Mouse (Mus musculus): ENCODE data around the gene Whrn.
A peak's percentile ranks its signal among the peaks of the same experiment; 100 is the strongest.

Gene Whrn

GRCm38 (mm10) chr4:63495915-63496278 is at the start of gene Whrn:
Gene Whrn (minus strand): TSS chr4:63495991.
- peak; percentile 86 for DNase-seq (ENCODE audit: low read depth)

DNA sequence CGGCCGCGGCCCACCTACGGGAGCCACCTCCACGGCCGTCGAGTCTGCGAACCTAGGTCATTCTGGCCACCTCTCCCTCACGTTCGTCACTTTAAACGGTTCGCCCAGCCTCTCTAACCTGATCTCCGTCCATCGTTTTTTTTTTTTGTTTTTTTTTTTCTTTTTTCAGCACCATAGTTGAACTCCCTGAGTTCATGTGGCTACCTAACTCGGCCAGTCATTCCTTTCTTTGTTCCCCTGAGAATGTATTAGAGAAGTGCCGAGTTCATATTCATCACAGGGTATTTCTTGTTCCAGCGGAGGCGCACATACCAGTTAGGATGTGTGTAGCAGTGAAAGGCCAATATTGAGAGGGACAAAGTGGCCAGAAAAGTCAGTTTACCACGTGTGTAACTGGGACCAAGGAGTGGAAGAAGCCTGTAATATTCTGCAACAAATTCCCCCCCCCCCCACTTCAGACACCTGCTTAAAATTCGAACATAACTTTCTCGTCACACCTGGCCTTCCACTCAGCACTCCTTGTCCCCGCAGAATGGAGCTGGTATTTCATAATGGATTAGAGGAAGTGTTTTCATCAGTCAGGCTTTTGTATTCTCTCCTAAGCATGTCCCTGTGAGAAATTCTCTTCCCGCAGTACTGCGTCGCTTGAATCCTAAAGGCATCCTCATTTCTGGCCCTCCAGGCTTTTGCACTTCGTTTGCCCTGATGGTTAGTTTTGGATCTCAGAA is 49.6 kb upstream of the Whrn start:
- no peak for DNase-seq (ENCODE audit: low read depth)

DNA sequence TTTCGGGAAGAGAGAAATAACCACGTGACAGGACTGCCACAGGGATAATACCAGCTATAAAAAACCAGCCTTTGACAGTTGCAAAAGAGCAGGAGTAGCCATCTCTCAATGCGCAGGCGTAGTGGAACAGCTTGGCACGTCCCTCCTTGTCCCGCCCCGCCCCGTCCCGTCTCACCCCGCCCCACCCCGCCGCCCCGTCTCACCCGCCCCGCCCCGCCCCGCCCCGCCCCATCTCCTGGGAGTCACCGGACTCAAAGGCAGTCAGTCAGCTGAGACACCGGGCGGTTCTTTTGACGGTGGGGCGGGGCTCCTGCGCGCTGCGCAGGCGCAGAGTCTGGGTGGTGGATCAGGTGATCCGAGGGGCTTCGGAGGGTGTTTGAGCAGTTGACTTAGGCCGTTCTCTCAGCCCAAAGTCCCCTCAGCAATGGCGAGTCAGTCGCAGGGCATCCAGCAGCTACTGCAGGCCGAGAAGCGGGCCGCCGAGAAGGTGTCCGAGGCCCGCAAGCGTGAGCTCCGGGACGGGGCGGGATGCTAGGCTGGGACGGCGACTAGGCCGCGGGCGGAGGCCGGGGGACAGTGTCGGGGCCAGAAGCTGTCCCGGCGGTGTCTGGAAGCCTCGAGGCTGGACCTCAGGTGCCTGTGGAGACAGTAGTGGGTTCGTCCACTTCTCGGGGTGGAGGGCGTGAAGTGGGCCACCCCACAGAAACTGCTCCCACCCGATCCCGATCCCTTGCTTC is 48.9 kb upstream of the Whrn start, which contains the start of gene Atp6v1g1:
Gene Atp6v1g1, plus strand, starts transcription at position 279 of the 737 bp plus-strand sequence.
- DNase-seq (ENCODE audit: low read depth), result peak; percentile 95

DNA sequence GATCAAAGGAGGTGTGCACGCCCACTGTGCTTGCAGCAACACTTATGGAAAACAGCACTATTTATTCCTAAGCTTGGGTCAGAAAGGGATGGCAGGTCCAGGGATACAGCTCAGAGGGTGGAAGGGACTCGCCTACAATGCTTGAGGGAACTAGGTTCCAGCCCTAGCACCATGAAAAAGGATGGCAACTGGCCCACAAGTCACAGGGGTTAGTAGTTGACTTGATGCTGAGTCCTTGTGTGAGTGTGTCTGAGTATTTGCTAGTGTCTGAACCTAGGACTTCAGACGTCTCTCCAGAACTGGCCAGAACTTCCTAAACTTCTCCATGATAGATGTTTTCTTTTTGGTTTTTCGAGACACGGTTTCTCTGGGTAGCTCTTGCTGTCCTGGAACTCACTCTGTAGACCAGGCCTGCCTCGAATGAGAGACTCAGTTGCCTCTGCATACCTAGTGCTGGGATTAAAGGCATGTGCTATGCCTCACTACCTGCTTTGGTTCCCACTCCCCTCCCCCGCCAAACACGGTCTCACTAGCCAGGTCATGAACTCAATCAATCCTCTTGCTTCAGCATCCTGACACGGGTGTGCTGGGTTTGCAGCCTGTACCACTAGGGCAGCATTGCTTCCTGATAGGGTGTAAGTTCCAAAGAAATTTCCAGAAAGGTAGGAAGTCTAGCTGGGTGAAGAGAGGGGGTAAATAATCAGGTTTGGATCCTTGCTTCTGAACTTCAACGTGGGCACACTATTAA is 48.1 kb upstream of the Whrn start:
- DNase-seq (ENCODE audit: low read depth), result no peak

GRCm38 (mm10) chr4:63542209-63542608 is 46.4 kb upstream of the Whrn start:
- no peak for DNase-seq (ENCODE audit: low read depth)

DNA sequence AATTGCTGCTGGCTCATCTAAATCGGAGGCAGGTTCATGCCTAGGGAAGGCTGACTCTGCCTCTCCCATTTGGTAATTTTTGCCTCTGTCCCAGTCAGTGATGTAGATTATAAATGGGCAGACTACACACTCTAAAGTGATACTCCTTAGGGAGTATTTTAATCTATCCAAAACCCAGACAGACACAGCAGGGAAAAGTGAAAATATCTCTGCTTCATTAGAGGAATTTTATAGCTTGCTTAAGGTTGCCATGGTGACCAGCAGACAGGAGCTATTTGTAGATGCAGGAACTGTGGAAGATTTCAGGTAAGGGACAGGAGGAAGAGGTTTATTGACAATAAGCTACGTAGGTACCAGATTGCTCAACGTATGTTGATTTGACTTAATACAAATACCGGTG is 41.8 kb upstream of the Whrn start:
- DNase-seq (ENCODE audit: low read depth), result no peak

DNA sequence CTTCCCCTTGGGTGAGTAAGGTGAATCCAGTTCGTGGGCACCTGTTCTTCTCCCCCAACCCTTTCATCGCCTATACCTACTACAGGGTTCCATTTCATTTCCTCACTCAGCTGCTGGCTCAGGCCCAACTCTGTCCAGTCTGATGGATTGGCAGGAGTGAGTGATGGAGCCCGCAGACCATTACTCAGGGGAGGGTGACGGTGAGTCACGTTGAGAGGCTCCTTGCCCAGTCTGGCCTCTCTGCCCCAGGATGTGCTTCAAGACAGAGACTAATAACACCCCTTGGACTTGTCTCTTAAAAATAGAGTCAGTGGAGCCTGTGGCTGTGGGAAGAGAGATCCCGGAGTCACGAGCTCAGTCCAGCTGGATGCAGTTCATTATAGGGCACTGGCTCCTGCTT is 34.6 kb upstream of the Whrn start:
- no peak for DNase-seq (ENCODE audit: low read depth)

DNA sequence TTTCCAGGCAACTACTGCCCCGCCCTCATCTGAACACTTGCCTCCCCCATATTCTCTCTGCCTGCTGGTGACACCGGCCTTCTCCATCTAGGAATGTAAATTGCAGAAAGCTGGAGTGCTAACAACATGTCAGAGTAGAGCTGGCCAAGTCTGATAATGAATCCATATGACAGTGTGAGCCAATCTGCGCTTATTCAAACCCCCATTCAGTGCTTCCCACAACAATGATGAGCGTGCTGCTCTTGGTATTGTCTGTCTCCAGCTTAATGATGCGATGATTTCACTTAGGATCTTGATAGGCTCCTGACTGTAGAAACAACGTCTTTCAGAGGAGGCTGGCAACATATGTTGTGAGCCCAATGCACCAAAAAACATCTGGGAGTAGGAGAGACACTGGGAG is 33.2 kb upstream of the Whrn start:
- no peak for DNase-seq (ENCODE audit: low read depth)

- no peak for DNase-seq (ENCODE audit: low read depth)
Observed at GRCm38 (mm10) chr4:63525514-63525913, 29.7 kb upstream of the Whrn start.

DNA sequence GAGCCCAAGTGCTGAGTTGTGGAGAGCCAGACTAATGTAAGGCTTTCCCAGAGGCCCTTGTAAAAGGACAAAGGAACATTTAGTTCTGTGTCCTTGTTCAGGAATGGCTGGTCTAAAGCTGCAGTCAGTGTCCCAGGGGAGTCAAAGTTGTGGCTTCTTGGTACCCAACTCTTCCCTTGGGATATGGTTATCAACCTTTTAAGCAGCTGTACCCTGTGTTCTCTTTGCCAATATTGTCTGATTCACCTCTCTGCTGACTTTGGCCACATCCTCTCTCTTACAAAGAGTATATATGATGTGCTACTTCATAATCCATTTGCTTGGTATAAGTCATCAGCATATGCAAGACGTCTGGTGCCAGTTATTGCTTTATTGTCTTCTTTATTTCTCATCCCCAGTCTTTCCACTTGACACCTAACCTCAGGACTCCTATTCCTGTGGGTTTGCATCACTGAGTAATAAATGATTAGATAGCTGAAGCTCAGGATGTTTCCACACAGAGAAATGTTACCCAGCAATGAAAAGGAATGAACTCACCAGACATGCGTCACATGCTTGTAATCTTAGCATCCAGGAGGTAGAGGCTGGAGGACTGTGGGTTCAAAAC is 26.1 kb upstream of the Whrn start:
- no peak for DNase-seq (ENCODE audit: low read depth)

DNA sequence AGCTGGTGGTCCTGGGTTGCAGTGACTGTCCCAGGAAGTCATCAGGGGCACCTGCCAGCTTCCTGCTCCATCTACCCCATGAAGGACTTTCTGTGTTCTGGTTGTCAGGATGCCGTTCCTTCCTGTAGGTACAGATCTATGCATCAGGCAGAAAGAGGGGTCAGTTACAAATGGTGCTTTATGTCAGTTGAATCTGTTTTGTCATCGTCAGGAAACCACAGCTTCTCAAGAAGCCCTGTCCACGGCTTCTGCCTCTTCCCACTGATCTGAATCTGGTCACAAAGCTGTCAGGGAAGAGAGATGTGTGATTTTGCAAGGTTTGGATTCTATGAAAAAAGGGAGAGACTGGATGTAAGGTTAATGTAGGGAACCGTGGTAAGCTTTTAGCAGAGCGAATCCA is 19.2 kb upstream of the Whrn start:
- no peak for DNase-seq (ENCODE audit: low read depth)

DNA sequence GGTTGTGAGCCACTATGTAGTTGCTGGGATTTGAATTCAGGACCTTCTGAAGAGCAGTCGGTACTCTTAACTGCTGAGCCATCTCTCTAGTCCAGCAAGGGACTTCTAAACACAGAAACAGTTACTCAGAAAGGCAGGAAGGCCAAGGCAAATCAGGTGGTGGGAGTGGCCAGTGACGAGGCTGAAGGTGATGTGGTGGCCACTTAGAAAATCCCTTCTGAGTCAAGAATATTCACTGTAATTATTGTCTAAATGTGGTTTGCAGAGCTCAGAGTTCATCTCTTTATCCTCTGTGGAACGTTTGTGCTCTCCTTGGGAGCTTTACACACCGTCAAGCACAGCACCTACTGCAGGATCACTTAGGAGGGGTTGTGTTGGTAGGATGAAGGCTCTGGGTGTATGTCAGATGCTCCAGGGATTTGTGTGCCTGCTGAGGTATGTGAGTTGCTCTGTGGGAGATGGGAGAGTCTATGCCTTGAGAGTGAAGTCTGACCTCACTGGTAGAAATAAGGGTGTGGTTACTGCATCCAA is 18.7 kb upstream of the Whrn start:
- DNase-seq (ENCODE audit: low read depth), result no peak

- no peak for DNase-seq (ENCODE audit: low read depth)
Observed at GRCm38 (mm10) chr4:63512921-63513320, 17.1 kb upstream of the Whrn start.

- DNase-seq (ENCODE audit: low read depth), result peak; percentile 89
Observed at GRCm38 (mm10) chr4:63508232-63508631, 12.4 kb upstream of the Whrn start.

DNA sequence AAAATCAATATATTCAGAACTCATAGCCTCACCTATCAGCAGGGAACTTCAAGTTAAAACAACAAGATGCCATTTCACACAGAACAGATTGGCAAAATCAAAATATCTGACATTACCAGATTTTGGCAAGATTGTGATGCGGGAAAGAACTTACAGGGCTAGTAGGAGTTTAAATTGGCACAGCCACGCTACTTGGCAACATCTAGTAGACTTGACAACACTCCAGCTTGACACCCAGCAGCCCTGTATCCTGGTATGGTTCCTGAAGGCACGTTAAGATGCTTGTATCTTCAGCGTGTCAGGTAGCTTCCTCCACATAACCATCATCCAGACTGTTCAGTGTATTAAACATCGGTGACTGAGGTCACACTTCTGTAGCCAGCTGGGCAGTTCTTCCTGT is 11.7 kb upstream of the Whrn start:
- DNase-seq (ENCODE audit: low read depth), result no peak

DNA sequence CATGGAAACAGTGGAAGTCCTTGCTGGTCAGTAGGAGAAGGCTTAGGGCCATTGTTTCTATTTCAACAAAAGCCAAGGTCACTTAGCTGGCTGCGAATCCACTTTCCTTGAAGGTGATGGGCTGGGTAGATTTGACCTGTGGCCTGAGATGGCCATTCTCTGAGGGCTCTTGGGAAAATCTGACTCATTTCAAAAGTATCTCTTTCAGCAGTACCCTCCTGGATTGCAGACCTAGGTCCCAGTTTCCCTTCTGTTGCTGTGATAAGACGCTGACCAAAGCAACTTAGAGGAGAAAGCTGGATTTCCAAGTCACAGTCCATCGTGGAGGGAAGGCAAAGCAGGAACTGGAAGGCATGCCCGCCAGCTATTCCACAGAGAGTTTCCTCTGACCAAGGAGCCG is 8.2 kb upstream of the Whrn start:
- no peak for DNase-seq (ENCODE audit: low read depth)

- DNase-seq (ENCODE audit: low read depth), result no peak
Observed at GRCm38 (mm10) chr4:63501050-63501449, 5.3 kb upstream of the Whrn start.

GRCm38 (mm10) chr4:63498346-63498745 is 2.6 kb upstream of the Whrn start:
- peak; percentile 50 for DNase-seq (ENCODE audit: low read depth)

DNA sequence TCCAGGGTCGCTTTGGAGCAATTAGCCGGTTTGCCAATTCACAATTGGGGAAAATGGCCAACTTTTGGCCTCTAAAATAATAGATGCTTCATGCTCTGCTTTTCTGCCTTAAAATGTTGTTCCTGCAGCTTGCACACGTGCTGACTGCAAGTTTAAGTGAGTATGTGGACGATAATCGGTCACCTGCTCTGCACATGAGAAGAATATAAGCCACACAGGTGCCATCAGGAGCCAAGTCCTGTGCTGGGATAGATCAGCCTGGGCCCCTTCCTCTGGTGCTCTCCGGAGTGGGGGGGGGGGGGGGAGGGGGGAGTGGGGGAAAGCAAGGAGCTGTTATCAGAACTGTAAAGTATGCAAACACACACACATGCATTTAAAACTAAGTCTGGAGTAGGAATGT is 521 bp upstream of the Whrn start:
- no peak for DNase-seq (ENCODE audit: low read depth)

DNA sequence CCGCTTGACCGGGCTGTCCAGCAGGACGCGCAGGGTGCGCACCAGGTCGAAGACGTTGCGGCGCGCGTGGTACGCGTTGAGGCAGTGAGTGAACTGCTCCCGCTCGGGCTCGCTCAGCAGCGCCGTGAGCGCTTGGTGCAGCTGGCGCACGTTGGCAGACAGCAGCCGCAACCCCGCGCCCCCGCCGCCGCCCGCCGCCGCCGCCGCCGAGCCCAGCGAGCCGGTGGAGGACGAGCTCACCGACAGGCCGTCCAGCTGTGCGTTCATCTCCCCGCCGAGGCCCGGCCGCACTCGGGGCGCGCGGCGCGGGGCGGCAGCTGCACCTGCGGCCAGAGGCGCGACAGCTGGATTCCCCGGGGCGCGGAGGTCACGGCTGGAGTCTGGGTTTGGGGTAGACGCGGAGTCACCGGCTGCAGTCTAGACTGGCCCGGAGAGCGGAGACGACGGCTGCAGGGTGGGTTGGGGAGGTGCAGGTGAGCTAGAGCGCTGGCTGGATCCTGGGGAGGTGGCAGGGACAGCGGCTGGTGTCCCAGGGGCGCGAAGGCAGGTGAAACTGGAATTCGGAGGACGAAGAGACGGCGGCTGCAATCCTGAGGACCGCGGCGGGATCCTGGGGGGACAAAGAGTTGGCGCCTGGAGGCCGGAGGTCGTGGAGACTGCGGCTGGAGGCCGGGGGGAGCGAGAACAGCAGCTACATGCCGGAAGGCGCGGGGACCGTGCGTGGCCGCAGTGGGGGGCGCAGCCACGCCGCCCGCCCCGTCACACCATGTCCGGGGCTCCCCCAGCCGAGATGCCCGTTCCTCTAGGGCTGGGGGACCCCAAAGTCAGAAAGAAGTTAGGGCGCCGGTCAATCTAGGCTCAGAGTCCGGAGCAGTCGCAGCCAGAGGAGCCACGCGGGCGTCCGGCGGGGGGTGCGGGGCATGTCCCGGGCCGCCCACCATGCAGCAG is 550 bp downstream of the Whrn start:
- DNase-seq (ENCODE audit: low read depth), result peak; percentile 75

GRCm38 (mm10) chr4:63494401-63494966 is 1.3 kb downstream of the Whrn start:
- DNase-seq (ENCODE audit: low read depth), result no peak

Measured in naive thymus-derived CD4-positive, alpha-beta T cell, adult 2 months (primary cell).